Mouse (Mus musculus): Measurements from ENCODE around the gene Clec18a. TPM values are rescaled to one million over a fixed set of nuclear protein-coding genes. Genes with fewer than 3 reads are reported as not detected.
"Not testable (repeated sequence)": the region's sequence is repeated elsewhere in the genome, so short reads cannot be mapped to it uniquely, and the experiment has no call there.

The Clec18a gene
- polyA plus RNA-seq, 1 experiment: not detected

- Histone ChIP-seq H3K4me1 (ENCODE audit: control insufficient read depth, insufficient read depth, low read length) (no peaks in the 10 kb centered on the region), H3K27ac (ENCODE audit: insufficient read depth, low read depth, low read length) (no peak overlapping the region), H3K4me3 (ENCODE audit: insufficient read depth, low read length) (no peak overlapping the region)
- TF ChIP-seq CTCF (IDR thresholded peaks at IDR 0.05; ENCODE audit: low read depth, low read length): no peak
- TF ChIP-seq POLR2A (IDR thresholded peaks at IDR 0.05; ENCODE audit: borderline replicate concordance, low read depth, low read length): no peak
These were observed 12.4 kb downstream of the Clec18a start for GRCm38 (mm10) chr8:111079861-111080271.

DNA sequence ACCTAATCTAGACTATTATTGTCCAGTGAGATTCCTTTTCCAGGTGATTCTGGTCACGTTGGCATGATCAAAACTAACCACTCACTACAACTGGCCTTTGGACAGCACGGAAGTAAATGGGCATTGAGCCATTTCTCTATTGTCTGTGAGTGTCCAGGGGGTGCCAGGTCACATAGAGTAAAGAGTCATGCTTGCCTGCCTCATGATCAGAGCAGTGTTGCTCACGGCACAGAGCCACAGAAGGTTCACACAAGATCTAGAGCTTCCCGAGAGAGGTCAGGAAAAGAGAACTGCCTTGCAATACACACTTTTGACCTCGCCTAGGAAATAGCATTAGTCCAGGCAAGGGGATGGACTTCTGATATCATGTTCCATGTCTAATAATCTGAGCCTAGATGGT, 12.8 kb downstream of the Clec18a start:
- no peak overlapping the region for H3K27ac ChIP-seq (ENCODE audit: insufficient read depth, low read depth, low read length)
- no peak overlapping the region for H3K4me3 ChIP-seq (ENCODE audit: insufficient read depth, low read length)
- H3K4me1 ChIP-seq (ENCODE audit: control insufficient read depth, insufficient read depth, low read length): no peaks in the 10 kb centered on the region
- TF ChIP-seq POLR2A (IDR thresholded peaks at IDR 0.05; ENCODE audit: borderline replicate concordance, low read depth, low read length) (no peak), CTCF (IDR thresholded peaks at IDR 0.05; ENCODE audit: low read depth, low read length) (no peak)

GRCm38 (mm10) chr8:111075926-111076325, 16.3 kb downstream of the Clec18a start:
- no peaks in the 10 kb centered on the region for H3K4me1 ChIP-seq (ENCODE audit: control insufficient read depth, insufficient read depth, low read length)
- no peak overlapping the region for H3K27ac ChIP-seq (ENCODE audit: insufficient read depth, low read depth, low read length)
- no peak overlapping the region for H3K4me3 ChIP-seq (ENCODE audit: insufficient read depth, low read length)
- TF ChIP-seq CTCF (IDR thresholded peaks at IDR 0.05; ENCODE audit: low read depth, low read length) (no peak), POLR2A (IDR thresholded peaks at IDR 0.05; ENCODE audit: borderline replicate concordance, low read depth, low read length) (no peak)

DNA sequence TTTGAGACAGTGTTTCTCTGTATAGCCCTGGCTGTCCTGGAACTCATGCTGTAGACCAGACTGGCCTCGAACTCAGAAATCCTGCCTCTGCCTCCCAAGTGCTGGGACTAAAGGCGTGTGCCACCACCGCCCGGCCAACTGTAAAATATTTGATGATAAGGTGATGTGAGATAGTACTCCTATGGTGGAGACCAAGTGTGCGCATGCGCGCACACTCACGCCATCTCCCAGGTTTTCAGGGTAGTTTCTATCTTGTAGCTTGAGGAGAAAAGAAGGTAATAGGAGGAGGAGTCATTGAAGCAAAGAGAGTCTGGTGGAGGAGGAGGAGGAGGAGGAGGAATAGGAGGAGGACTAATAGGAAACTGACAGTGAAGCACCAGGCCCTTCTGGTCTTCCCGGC, 23.6 kb downstream of the Clec18a start:
- not testable (repeated sequence) for H3K27ac ChIP-seq (ENCODE audit: insufficient read depth, low read depth, low read length); H3K4me1 ChIP-seq (ENCODE audit: control insufficient read depth, insufficient read depth, low read length); H3K4me3 ChIP-seq (ENCODE audit: insufficient read depth, low read length)

GRCm38 (mm10) chr8:111067439-111067838, 24.8 kb downstream of the Clec18a start:
- H3K27ac ChIP-seq (ENCODE audit: insufficient read depth, low read depth, low read length): no peak overlapping the region
- TF ChIP-seq CTCF (IDR thresholded peaks at IDR 0.05; ENCODE audit: low read depth, low read length) (no peak), POLR2A (IDR thresholded peaks at IDR 0.05; ENCODE audit: borderline replicate concordance, low read depth, low read length) (no peak)
- H3K4me1 ChIP-seq (ENCODE audit: control insufficient read depth, insufficient read depth, low read length): 0 out of 2 replicates have a peak, but pooled peaks cover 3% of the 10 kb centered on the region
- H3K4me3 ChIP-seq (ENCODE audit: insufficient read depth, low read length): no peak overlapping the region

DNA sequence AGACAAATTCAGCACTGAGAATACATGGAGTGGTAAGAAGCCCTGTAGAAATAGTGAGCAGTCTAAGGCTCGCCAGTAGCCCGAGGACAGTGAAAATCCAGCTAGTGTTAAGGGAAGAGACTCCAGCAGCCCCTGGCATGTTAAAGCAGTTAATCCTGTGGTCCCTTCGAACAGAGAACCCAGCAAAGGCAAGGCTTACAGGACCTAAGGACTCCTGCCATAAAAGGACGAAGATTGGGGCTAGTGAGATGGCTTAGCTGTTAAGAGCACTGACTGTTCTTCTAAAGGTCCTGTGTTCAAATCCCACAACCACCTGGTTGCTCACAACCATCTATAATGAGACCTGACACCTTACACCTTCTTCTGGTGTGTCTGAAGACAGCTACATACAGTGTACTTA, 25.9 kb downstream of the Clec18a start:
- Histone ChIP-seq H3K4me1 (ENCODE audit: control insufficient read depth, insufficient read depth, low read length) (peaks cover 3% of the 10 kb centered on the region), H3K4me3 (ENCODE audit: insufficient read depth, low read length) (no peak overlapping the region), H3K27ac (ENCODE audit: insufficient read depth, low read depth, low read length) (no peak overlapping the region)
- TF ChIP-seq POLR2A (IDR thresholded peaks at IDR 0.05; ENCODE audit: borderline replicate concordance, low read depth, low read length): no peak
- TF ChIP-seq CTCF (IDR thresholded peaks at IDR 0.05; ENCODE audit: low read depth, low read length): no peak

DNA sequence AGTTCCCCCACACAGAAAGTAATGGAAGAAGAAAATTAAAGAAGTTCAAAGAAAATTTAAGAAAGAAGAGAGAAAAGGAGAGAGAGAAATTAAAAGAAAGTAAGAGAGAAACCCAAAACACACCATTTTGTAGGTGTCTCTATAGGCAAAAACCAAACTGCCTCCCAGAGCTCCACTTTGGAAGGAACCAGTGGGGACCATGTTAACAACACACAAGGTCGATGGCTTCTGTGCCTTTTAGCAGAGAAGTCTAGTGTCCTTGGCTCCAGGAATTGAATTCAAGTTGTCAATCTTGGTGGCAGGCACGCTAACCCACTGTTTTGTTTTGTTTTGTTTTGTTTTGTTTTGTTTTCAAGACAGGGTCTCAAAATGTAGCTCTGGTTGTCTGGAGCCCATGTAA, 29.3 kb downstream of the Clec18a start:
- TF ChIP-seq POLR2A (IDR thresholded peaks at IDR 0.05; ENCODE audit: borderline replicate concordance, low read depth, low read length): no peak
- TF ChIP-seq CTCF (IDR thresholded peaks at IDR 0.05; ENCODE audit: low read depth, low read length): no peak

DNA sequence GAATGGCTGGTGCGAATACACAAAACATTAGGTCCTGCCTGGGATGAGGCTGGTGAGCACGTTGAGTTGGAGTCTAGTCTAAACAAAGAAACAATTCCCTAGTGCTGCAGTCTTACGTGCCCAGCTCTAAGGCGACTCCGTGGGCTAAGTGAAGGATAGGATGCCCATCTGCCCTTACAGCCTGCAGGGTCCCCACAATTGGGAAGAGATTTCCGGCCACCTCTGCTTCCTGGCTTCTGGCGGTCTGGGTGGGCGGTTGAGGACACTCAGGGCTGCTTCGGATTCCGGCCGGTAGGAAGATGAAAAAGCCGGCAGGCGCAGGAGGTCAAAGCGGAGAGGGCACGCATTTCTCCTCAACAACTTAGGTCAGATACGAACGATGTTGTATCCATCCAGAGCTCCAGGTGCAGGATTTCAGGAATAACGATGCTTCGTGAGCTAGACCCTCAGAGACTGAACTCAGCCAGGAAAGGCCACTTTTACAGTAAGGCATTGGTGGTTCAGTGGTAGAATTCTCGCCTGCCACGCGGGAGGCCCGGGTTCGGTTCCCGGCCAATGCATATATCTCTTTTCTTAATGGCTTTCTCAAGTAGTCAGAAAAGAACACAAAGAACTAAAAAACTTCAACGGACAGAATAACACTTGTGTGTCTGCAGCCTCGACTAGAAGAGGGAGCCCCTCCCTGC, 30.0 kb downstream of the Clec18a start:
- Histone ChIP-seq H3K27ac (ENCODE audit: insufficient read depth, low read depth, low read length) (no peak overlapping the region), H3K4me3 (ENCODE audit: insufficient read depth, low read length) (peak overlapping the region; percentile 91), H3K4me1 (ENCODE audit: control insufficient read depth, insufficient read depth, low read length) (peaks cover 22% of the 10 kb centered on the region)
- TF ChIP-seq POLR2A (IDR thresholded peaks at IDR 0.05; ENCODE audit: borderline replicate concordance, low read depth, low read length) (no peak), CTCF (IDR thresholded peaks at IDR 0.05; ENCODE audit: low read depth, low read length) (no peak)

More for the DNA sequence above, 29.3 kb downstream of the Clec18a start:
- Histone ChIP-seq H3K27ac (ENCODE audit: insufficient read depth, low read depth, low read length) (no peak overlapping the region), H3K4me3 (ENCODE audit: insufficient read depth, low read length) (no peak overlapping the region), H3K4me1 (ENCODE audit: control insufficient read depth, insufficient read depth, low read length) (peaks cover 18% of the 10 kb centered on the region)

DNA sequence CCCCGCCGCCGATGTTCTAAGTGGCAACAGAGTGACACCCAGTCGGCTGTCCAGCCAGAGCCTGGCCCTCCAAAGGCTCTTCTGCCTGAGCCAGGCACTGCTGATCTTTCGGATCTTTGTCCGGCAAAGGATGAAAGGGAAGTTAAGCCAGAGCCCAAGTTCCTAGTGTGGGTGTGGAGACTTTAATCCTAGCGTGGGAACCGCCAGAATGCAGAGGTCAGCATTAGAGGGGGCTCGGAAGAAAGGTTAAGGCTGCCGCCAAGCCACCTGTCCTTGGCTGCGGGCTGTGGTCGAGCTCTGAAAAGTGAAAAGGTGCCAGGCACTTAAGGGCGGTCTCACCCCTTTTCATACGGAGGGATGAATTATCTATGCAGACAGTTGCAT, 30.5 kb downstream of the Clec18a start:
- H3K4me3 ChIP-seq (ENCODE audit: insufficient read depth, low read length): peak overlapping the region; percentile 91
- H3K4me1 ChIP-seq (ENCODE audit: control insufficient read depth, insufficient read depth, low read length): peaks cover 22% of the 10 kb centered on the region
- TF ChIP-seq POLR2A (IDR thresholded peaks at IDR 0.05; ENCODE audit: borderline replicate concordance, low read depth, low read length): no peak
- no peak for TF ChIP-seq CTCF (IDR thresholded peaks at IDR 0.05; ENCODE audit: low read depth, low read length)
- no peak overlapping the region for H3K27ac ChIP-seq (ENCODE audit: insufficient read depth, low read depth, low read length)

- TF ChIP-seq POLR2A (IDR thresholded peaks at IDR 0.05; ENCODE audit: borderline replicate concordance, low read depth, low read length): no peak
- Histone ChIP-seq H3K4me1 (ENCODE audit: control insufficient read depth, insufficient read depth, low read length) (peaks cover 22% of the 10 kb centered on the region), H3K27ac (ENCODE audit: insufficient read depth, low read depth, low read length) (peak overlapping the region; percentile 6), H3K4me3 (ENCODE audit: insufficient read depth, low read length) (no peak overlapping the region)
These were observed 33.2 kb downstream of the Clec18a start for GRCm38 (mm10) chr8:111058946-111059572.

Measured in bone marrow macrophage, adult 2 months (primary cell).